Mouse (Mus musculus) erythroblast, embryonic 14.5 days (primary cell): Measurements from ENCODE around the gene Anxa4. TPM values are rescaled to one million over a fixed set of nuclear protein-coding genes. Genes with fewer than 3 reads are reported as not detected.

Experiments
- H3K27me3 ChIP-seq: 2 replicates; pipeline ENCODE4 v1.6.1; 2012; ENCODE audit warnings: inconsistent platforms; ENCODE audit not compliant: control insufficient read depth
- H3K36me3 ChIP-seq: 2 replicates; pipeline ENCODE4 v1.6.1; 2012; ENCODE audit warnings: mild to moderate bottlenecking, inconsistent platforms; ENCODE audit not compliant: control insufficient read depth
- H3K4me1 ChIP-seq: 2 replicates; pipeline ENCODE4 v1.6.1; 2012; ENCODE audit warnings: inconsistent platforms; ENCODE audit not compliant: control insufficient read depth
- H3K4me3 ChIP-seq: replicated peaks from 2 replicates; pipeline ENCODE3; 2012; ENCODE audit warnings: moderate library complexity, mild to moderate bottlenecking, inconsistent platforms
- H3K9me3 ChIP-seq: 2 replicates; pipeline ENCODE4 v1.6.1; 2012; ENCODE audit warnings: low read length, inconsistent platforms, mixed read lengths; ENCODE audit not compliant: control insufficient read depth
- GATA1 ChIP-seq: IDR thresholded peaks from 2 replicates; pipeline ENCODE4 v1.6.1; 2012; ENCODE audit warnings: low read length, inconsistent platforms, mixed read lengths
- TAL1 ChIP-seq: IDR thresholded peaks from 3 replicates; pipeline ENCODE4 v1.6.1; 2012; ENCODE audit warnings: low read length, inconsistent platforms, mixed read lengths
- polyA plus RNA-seq: library from polyadenylated mRNA; stranded (reverse); fragments of >175 nt; gene quantifications from 2 replicates; pipeline ENCODE4 v1.2.3, GENCODE M21; 2012

The Anxa4 gene
- polyA plus RNA-seq, 1 experiment = not detected

DNA sequence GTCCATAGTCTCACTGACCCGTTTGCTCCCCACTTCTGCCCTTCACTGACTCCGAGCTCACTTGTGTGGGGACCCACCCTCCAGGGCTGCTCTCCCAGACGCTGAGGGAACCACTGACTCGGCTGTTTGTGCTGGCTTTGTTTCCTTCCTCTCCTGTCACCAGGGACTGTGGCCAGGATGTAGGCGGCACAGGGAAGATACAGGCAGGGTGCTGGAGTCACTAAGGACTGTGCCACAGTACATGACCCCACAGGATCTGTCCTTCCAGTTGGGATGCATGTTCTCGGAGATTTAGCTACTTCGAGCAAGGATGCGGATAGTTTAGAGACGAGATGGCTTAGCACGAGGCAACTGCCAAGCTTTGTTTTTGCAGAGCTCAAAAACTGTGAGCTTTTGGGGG is 30.4 kb upstream of the Anxa4 start:
- Histone ChIP-seq H3K36me3 (no peaks in the 10 kb centered on the region), H3K4me1 (peaks cover 3% of the 10 kb centered on the region), H3K9me3 (no peaks in the 10 kb centered on the region), H3K27me3 (peaks cover 28% of the 10 kb centered on the region), H3K4me3 (no peak overlapping the region)
- TF ChIP-seq GATA1 = no peak
- TF ChIP-seq TAL1 = no peak

- Histone ChIP-seq H3K4me3 (no peak overlapping the region), H3K9me3 (no peaks in the 10 kb centered on the region), H3K27me3 (peaks cover 28% of the 10 kb centered on the region), H3K4me1 (peaks cover 3% of the 10 kb centered on the region), H3K36me3 (no peaks in the 10 kb centered on the region)
- TF ChIP-seq TAL1 (no peak), GATA1 (no peak)
These were observed 29.7 kb upstream of the Anxa4 start for GRCm38 (mm10) chr6:86823051-86823431.

- Histone ChIP-seq H3K4me3 (no peak overlapping the region), H3K27me3 (peaks cover 28% of the 10 kb centered on the region)
- TF ChIP-seq TAL1 (no peak), GATA1 (no peak)
These were observed 29.1 kb upstream of the Anxa4 start for GRCm38 (mm10) chr6:86822285-86823050.

DNA sequence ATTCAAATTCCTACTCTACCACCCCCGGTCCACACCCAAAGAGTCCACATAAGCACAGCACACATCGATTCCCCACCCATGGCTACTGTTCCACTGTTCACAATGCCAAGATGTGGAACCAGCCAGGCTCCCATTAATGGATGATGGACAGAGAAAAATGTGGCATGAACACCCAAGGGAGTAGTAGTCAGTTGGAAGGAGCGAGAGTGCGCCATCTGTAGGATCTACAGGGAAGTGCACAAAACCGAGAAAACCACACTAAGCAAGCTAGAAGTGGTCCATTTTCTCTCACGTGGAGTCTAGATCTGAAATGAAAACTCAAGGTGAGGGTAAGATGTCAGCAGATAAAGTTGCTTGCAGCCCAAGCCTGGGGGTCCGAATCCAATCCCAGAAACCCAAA is 27.3 kb upstream of the Anxa4 start:
- TF ChIP-seq GATA1 (no peak), TAL1 (no peak)
- Histone ChIP-seq H3K4me1 (peaks cover 3% of the 10 kb centered on the region), H3K9me3 (no peaks in the 10 kb centered on the region), H3K36me3 (no peaks in the 10 kb centered on the region), H3K4me3 (no peak overlapping the region), H3K27me3 (peaks cover 28% of the 10 kb centered on the region)

More at GRCm38 (mm10) chr6:86822285-86823050, 29.1 kb upstream of the Anxa4 start:
- Histone ChIP-seq H3K4me1 (peaks cover 3% of the 10 kb centered on the region), H3K36me3 (no peaks in the 10 kb centered on the region), H3K9me3 (no peaks in the 10 kb centered on the region)

DNA sequence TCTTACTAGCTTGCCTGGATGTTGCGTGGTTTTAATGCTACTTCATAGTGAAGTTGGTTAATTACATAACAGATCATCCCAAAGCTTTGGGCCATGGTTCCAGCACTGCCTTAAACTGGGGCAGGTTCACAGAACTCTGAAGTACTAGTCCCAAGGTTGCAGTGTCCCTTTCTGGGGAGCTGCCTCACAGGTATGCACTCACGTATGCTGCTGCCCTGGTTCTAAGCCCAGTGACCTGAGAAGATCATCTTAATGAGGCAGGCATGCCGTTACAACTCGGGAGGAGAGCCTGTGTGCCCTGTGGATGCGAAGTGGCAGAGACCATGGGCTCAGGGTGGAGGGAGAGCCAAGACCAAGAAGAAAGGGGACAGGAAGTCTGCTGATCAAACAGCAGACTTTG is 26.5 kb upstream of the Anxa4 start:
- H3K9me3 ChIP-seq = no peaks in the 10 kb centered on the region
- H3K36me3 ChIP-seq = no peaks in the 10 kb centered on the region
- H3K27me3 ChIP-seq = peaks cover 28% of the 10 kb centered on the region
- no peak for TF ChIP-seq GATA1
- TF ChIP-seq TAL1 = no peak
- no peak overlapping the region for H3K4me3 ChIP-seq
- peaks cover 3% of the 10 kb centered on the region for H3K4me1 ChIP-seq

DNA sequence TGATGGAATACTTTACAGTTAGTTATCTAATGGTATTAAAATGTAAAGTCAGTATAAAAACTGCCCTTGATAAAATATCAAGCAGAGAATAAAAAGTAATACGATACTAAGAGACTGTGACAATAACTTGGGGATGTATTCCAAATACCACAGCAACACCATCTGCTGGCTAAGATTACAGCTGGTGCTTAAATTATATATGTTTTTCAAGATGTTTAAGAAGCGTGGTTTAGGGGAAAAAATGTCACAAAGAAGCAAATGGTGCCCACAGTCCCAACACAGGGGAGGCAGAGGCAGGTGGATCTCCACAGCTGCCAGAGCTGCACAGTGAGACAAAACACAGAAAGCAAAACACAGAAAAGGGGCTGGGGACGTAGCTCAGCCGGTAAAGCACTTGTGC is 25.5 kb upstream of the Anxa4 start:
- peaks cover 3% of the 10 kb centered on the region for H3K4me1 ChIP-seq
- peaks cover 21% of the 10 kb centered on the region for H3K27me3 ChIP-seq
- TF ChIP-seq TAL1 (no peak), GATA1 (no peak)
- H3K4me3 ChIP-seq = no peak overlapping the region
- no peaks in the 10 kb centered on the region for H3K9me3 ChIP-seq
- no peaks in the 10 kb centered on the region for H3K36me3 ChIP-seq

DNA sequence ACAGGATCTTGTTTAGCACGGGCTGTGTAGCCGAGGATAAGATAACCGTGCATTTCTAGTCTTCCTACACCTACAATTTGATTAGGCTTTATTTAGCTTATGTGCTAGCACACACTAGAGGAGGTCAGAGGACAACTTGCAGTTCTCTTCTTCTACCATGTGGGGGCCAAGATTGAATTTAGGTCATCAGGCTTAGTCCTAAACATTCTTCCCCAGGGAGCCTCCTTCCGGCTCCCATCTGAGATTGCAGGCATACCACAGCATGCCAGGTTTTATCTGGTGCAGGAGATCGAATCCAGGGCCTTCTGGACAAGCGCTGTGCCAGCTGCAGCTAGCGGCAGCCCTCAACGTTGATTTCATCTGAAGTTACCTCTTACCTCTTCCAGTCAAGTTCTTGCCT is 23.2 kb upstream of the Anxa4 start:
- Histone ChIP-seq H3K4me3 (no peak overlapping the region), H3K27me3 (0 out of 2 replicates have a peak, but pooled peaks cover 1% of the 10 kb centered on the region), H3K9me3 (no peaks in the 10 kb centered on the region), H3K4me1 (no peaks in the 10 kb centered on the region), H3K36me3 (no peaks in the 10 kb centered on the region)
- no peak for TF ChIP-seq TAL1

GRCm38 (mm10) chr6:86815436-86815835 is 22.1 kb upstream of the Anxa4 start:
- TF ChIP-seq TAL1 = no peak
- no peak for TF ChIP-seq GATA1
- Histone ChIP-seq H3K4me1 (no peaks in the 10 kb centered on the region), H3K4me3 (no peak overlapping the region), H3K27me3 (no peaks in the 10 kb centered on the region), H3K36me3 (no peaks in the 10 kb centered on the region), H3K9me3 (no peaks in the 10 kb centered on the region)

- H3K4me3 ChIP-seq = no peak overlapping the region
- no peaks in the 10 kb centered on the region for H3K27me3 ChIP-seq
- H3K9me3 ChIP-seq = no peaks in the 10 kb centered on the region
- TF ChIP-seq GATA1 (no peak), TAL1 (no peak)
- no peaks in the 10 kb centered on the region for H3K36me3 ChIP-seq
- H3K4me1 ChIP-seq = no peaks in the 10 kb centered on the region
These were observed 21.5 kb upstream of the Anxa4 start for GRCm38 (mm10) chr6:86814926-86815325.

DNA sequence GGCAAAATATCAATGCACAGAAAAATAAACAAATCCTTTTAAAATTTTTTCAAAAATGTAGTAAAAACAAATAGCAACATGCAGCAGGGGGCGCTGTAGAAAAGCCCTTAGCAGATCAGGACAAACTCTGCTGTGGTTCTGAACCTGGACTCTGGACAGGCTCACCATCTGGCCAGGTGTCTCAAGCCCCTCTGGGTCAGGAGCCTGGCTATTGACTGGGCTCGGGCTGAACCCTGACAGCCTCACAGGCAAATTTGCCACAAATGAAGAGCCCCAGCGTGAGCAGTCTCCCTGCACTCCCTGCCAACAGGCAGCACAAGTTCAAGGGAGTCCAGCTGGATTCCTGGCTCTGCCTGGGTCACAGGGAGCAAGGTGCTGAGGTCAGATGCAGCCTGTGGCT is 20.0 kb upstream of the Anxa4 start:
- no peaks in the 10 kb centered on the region for H3K36me3 ChIP-seq
- H3K9me3 ChIP-seq = no peaks in the 10 kb centered on the region
- H3K4me3 ChIP-seq = no peak overlapping the region
- TF ChIP-seq GATA1 (no peak), TAL1 (no peak)
- peaks cover 8% of the 10 kb centered on the region for H3K27me3 ChIP-seq
- H3K4me1 ChIP-seq = no peaks in the 10 kb centered on the region
